Mouse (Mus musculus) kidney, adult 11 months (tissue): Measurements from ENCODE around the gene Aurkb.

ENCODE experiments used
- DNase-seq: peaks from one replicate; pipeline ENCODE4 v3.0.0; 2022

The Aurkb gene

GRCm38 (mm10) chr11:69065394-69065925 is 20.0 kb downstream of the Aurkb start:
- no peak for DNase-seq

- DNase-seq, result no peak
Observed at GRCm38 (mm10) chr11:69066163-69066861, 20.9 kb downstream of the Aurkb start.

DNA sequence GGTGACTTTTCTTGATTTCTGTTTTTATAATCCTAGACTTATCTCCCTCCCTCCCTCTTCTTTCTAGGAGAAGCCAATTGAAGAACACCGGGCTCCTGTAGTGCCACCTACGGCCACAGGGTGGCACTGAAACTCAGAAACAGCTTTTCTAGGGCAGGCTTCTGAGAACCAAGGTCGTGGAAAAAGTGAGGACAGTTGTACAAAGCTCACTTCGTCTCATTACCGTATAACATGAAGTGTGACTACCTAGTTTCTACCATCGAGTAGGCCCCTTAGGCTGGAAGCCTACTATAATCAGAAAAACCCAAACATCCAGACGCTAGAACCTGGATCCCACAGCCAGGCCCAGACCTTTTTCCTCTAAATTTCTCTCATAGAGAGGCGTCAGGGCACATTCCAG is 21.5 kb downstream of the Aurkb start:
- peak; percentile 85 for DNase-seq

- DNase-seq, result no peak
Observed at GRCm38 (mm10) chr11:69067601-69068000, 22.2 kb downstream of the Aurkb start.

GRCm38 (mm10) chr11:69070093-69070492 is 24.6 kb downstream of the Aurkb start:
- no peak for DNase-seq

DNA sequence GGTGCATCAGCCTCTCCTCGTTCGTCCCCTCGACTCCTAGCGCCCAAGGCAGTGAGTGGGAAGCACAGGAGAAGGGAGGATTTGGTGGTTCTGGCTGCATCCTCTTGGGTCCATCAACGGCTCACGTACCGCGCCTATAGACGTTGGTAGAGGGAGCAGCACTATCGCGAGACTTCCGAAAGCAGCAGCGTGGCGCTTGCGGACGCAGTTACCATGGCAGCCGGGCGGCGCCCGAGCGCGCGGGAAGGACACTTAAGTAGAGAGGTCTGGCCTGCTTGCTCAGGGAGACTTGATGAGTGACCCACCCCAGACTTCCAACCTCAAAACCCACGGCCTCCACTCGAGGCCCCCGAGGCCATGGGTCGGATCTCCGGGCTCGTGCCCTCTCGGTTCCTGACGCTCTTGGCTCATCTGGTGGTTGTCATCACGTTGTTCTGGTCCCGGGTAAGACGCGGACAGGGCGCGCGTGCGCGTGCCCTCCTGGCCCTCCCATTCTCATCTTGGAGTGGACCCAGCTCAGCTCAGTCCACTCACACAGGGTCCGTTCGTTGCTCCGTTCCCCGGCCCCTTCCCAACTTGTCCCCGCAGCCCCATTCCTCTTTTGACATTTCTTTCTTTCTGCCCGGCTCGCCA is 25.3 kb downstream of the Aurkb start, which contains the start of gene Tmem107:
Tmem107 (plus strand) TSS at position 217 of the 633 bp plus-strand sequence.
- peak; percentile 95 for DNase-seq

GRCm38 (mm10) chr11:69071262-69071661 is 25.8 kb downstream of the Aurkb start:
- DNase-seq, result no peak

DNA sequence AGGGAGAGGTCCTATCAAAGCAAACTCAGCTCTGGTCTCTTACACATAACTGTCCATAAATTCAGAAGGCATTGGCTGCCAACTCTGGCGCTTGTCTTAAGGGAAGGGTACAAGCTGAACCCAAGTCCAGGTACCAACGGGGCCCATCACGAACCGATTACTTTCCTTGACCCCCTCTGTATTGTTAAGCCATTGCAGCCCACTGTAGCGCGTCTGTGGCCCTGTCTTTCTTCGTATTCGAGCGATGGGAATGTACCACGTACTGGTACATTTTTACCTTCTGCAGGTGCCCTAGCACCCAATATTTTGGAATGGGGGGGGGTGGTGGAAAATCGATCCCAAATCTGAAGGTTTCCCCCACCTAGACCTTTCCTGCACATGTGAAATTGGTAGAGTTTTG is 26.8 kb downstream of the Aurkb start:
- DNase-seq, result no peak

DNA sequence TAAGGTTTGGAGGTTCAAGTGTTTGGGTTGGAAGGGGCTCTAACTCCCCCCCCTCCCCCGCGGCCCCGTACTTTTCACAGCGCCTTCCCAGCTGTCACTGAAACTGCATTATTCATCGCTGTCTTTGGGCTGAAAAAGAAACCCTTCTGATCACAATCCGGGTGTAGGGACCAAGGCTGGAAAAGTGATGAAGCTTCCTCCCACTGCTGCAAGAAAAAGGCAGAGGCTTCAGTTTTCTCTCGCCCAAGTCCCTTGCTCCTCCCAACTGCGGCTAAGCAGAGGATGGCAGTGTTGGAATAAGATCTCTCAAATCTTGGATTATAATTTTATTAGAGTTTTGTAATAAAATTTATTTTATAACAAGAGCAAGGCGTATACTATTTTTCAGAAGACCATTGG is 27.2 kb downstream of the Aurkb start:
- no peak for DNase-seq

- peak; percentile 88 for DNase-seq
Observed at GRCm38 (mm10) chr11:69073065-69073888, 27.8 kb downstream of the Aurkb start.

- DNase-seq, result no peak
Observed at GRCm38 (mm10) chr11:69073951-69074775, 28.7 kb downstream of the Aurkb start.

DNA sequence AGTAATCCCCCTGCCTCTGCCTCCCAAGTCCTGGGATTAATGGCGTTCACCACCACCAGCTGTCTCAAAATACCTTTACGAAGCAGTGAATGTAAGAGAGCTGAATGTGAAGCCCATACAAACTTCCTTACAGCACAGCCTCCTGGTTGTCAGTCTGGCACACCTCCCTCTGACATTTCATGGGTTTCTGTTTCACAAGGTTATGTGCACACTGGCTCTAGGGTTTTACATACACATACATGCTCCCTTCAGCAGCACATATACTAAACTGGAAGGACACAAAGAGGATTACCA is 29.3 kb downstream of the Aurkb start:
- DNase-seq, result no peak

- DNase-seq, result no peak
Observed at GRCm38 (mm10) chr11:69075764-69076479, 30.5 kb downstream of the Aurkb start.

DNA sequence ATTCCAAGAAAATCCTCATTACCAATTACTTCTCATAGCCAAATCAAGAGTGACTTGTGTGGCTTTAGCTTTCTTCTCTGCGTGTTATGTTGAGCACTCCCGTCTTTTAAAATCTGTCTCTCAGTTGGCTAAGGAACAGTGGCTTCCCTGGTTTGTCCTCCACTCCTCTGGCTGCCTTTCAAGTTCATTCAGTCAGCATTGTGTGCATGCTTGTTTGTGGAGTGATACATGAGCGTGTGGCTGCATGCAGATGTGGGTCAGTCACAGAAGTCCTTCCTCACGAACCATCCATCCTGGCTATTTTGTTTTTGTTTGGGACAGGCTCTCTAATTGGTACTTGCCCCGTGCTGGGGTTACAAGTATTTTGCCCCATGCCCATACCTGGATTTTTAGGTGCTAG is 31.1 kb downstream of the Aurkb start:
- DNase-seq, result no peak

GRCm38 (mm10) chr11:69077316-69077715 is 31.9 kb downstream of the Aurkb start:
- DNase-seq, result no peak

DNA sequence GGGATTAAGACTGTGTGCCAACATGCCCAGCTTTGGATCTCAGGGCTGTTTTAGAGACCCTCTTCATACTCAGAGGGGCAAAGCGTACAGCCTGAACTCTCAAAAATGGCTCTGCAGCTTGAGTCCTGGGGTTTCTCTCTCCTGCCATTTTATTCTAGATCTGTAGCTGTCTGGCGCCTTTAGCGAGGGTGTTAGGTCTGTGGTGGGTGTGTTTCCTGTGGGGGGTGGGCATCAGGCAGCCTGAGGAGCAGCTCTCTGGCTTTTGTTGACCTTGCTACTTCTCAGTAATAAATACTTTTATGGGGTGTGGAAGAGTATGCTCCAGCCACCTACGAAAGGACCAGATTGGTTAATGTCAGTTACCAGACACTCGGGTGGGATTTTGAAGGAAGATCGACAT is 32.6 kb downstream of the Aurkb start:
- DNase-seq, result no peak

DNA sequence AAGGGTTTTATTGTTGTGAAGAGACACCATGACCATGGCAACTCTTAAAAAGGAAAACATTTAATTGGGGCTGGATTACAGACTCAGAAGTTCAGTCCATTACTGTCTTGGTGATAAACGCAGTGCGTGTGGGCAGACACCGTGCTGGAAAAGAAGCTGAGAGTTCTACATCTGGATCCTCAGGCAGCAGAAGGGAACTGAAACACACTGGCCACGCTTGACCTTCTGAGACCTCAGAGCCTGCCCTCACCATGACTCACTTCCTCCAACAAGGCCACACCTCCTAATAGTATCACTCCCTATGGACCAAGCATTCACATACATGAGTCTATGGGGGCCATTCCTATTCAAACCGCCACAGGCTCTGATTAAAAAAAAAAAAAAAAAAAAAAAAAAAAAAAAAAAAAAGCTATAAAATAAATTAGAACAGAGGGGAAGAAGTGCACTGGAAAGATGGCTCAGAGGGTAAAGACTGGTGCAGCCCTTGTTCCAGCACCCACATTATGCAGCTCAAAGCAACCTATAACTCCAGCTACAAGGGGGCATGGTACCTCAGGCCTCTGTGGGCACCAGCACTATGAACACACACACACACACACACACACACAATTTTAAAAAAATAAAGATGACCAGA is 33.5 kb downstream of the Aurkb start:
- peak; percentile 9 for DNase-seq

DNA sequence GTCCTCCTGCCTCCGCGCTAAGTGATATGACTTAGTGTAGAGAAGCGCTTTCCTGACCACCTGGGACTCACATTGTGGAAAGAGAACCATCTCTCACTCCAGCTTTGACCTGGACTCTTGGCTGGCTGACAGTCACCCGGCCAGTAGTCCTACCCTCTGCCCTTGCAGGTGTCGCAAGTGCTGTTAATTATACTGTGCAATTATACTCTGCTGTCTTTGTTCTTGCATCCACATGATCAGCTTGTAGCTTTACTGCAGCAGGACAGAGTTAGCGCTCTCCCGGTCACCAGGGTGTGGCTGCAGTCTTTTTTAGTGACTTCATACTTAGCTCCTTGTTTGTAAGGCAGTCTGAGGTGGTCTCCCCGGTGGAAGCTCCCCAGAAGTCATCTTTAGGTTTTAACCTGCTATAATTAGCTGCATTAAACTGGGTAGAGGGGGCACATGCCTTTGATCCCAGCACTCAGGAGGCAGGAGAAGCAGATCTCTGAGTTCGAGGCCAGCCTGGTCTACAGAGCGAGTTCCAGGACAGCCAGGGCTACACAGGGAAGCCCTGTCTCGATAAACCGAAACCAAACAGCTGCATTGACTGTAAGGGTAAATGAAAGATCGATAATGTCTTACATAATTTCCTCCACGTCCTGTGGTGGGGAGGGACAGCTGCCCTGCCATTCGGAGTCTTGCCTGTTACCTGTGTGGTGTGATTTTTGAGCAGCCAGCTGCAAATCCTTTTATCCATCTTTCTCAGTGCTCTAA is 34.8 kb downstream of the Aurkb start:
- DNase-seq, result peak; percentile 18

DNA sequence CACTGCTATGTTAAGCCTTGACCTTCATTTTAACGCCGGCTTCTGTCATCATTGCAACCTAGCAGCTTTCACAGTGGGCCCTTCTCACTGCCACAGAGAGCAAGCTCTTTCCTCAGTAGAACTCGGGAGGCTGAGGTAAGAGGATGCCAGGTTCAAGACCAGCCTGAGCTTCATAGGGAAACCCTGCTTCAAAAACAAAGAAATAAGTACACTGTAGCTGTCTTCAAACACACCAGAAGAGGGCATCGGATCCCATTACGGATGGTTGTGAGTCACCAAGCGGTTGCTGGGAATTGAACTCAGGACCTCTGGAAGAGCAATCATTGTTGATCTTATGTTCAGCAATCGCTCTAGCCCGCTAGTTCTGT is 35.4 kb downstream of the Aurkb start:
- no peak for DNase-seq

DNA sequence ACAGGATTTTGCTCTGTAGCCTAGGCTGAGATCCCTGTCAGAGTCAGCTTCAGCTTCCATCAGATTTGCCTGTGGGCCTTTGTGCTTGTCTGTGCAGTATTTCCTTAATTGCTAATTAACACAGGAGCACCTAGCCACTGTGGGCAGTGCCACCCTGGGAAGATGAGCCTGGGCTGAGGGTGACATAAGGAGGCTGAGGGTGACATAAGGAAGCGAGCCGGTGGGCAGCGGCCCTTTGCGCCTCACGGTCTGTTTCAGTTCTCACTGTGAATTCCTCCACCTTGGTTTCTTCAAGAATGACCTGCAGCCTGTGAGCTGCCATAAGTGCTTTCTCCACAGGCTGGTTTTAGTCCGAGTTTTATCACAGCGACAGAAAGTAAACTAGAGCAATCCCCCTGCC is 36.2 kb downstream of the Aurkb start:
- DNase-seq, result no peak

DNA sequence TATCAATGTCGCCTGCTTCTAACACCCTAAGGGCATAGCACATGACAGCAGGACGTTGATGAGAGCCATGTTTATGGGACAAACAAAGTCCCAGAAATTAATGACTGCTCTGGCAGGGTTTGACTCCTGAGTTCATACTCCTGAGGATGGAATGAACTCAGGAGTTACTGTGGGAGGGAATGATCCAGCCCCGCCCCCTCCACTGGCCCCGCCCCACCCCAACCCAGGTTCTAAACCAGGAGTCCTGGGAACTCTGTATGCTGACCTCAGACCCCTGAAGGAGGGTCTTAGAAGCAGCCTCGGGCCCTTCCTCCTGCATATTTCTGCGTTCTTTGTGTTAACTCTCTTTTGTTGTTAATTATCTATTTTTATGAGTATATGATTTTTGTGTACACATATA is 40.2 kb downstream of the Aurkb start:
- no peak for DNase-seq
